Mouse (Mus musculus): ENCODE measurements around the gene Cdk14. TPM values are rescaled to one million over a fixed set of nuclear protein-coding genes. Genes with fewer than 3 reads are reported as not detected.
A peak's percentile ranks its signal among the peaks of the same experiment; 100 is the strongest.

Gene Cdk14
- total and polyA plus RNA-seq, 2 experiments from 2014 or later = 53.0 to 63.9 TPM

DNA sequence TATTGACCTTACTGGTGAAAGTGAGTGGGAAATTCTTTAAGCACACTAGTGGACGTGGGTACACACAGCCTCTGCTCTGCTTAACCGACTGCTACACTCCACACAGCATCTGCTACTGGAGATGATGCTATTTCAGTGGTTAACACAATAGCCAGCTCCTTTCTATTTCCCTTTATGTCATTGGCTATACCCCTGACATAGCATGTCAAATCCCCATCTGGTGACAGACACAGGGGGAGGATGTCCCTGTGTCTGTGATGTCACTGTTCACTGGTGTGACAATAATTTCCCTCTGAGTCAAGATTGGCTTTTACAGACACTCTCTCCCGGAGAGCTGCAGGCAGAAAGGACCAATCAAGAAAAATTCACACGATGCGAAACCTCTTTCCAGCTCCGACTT lies 485.6 kb downstream of the Cdk14 start:
- WGBS = 69% methylated on average over 6 of the region's 6 CpGs
- Histone ChIP-seq H3K9me3 (ENCODE audit: low read length) (no peaks in the 10 kb centered on the region), H3K36me3 (ENCODE audit: insufficient read depth, low read length) (no peaks in the 10 kb centered on the region), H3K4me1 (ENCODE audit: insufficient read depth, low read length) (no peaks in the 10 kb centered on the region), H3K4me2 (ENCODE audit: low read depth, low read length) (no peak overlapping the region), H3K9ac (replicated peaks; ENCODE audit: low read length) (no peak overlapping the region), H3K4me3 (ENCODE audit: low read length) (no peak overlapping the region), H3K27ac (no peak overlapping the region), H3K27me3 (ENCODE audit: insufficient read depth, low read length) (no peaks in the 10 kb centered on the region)
- ATAC-seq (peak; percentile 47; the same call in 1 of the 2 replicates), DNase-seq (ENCODE audit: low spot score) (no peak)
- TF ChIP-seq CTCF (IDR thresholded peaks at IDR 0.05; ENCODE audit: low read depth) = no peak

DNA sequence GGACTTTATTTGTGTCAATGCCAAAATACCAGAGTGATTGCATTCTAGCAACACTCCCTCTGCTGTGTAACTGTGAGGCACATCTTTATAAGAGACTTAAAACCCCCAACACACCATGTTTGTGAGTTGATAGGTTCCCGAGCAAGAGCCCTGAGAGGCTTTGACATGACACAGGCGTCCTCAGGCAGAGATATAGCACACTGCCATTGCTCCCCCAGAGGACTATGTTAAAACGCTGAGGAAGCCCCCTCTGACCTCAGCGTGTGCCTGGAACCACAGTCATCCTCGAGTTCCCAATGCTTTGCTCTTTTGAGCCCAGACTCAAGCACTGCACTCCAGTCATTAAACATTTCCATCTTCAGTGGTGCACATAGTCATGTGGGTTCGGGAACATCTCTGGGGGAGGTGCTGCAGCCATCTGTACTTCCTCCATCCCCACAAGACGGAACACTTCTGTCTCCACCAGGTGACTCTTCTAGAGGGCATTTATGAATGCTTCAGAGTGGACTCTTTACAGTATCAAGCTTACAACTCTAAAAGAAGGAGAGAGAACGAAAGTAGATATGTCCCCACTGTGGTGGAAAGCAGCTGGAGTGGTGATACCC lies 488.5 kb downstream of the Cdk14 start:
- no peak for TF ChIP-seq CTCF (IDR thresholded peaks at IDR 0.05; ENCODE audit: low read depth)
- H3K4me2 ChIP-seq (ENCODE audit: low read depth, low read length) = no peak overlapping the region
- H3K9me3 ChIP-seq (ENCODE audit: low read length) = no peaks in the 10 kb centered on the region
- WGBS = 81% methylated on average over 8 of the region's 8 CpGs
- no peaks in the 10 kb centered on the region for H3K36me3 ChIP-seq (ENCODE audit: insufficient read depth, low read length)
- H3K27me3 ChIP-seq (ENCODE audit: insufficient read depth, low read length) = no peaks in the 10 kb centered on the region
- H3K4me3 ChIP-seq (ENCODE audit: low read length) = no peak overlapping the region
- no peak for DNase-seq (ENCODE audit: low spot score)
- H3K4me1 ChIP-seq (ENCODE audit: insufficient read depth, low read length) = no peaks in the 10 kb centered on the region
- no peak overlapping the region for H3K27ac ChIP-seq
- no peak overlapping the region for H3K9ac ChIP-seq (replicated peaks; ENCODE audit: low read length)
- no peak for ATAC-seq

- no peak for TF ChIP-seq CTCF (IDR thresholded peaks at IDR 0.05; ENCODE audit: low read depth)
- no peak overlapping the region for H3K4me2 ChIP-seq (ENCODE audit: low read depth, low read length)
- H3K9ac ChIP-seq (replicated peaks; ENCODE audit: low read length) = no peak overlapping the region
- H3K4me1 ChIP-seq (ENCODE audit: insufficient read depth, low read length) = no peaks in the 10 kb centered on the region
- DNase-seq (ENCODE audit: low spot score) = no peak
- H3K4me3 ChIP-seq (ENCODE audit: low read length) = no peak overlapping the region
- H3K36me3 ChIP-seq (ENCODE audit: insufficient read depth, low read length) = no peaks in the 10 kb centered on the region
- no peaks in the 10 kb centered on the region for H3K27me3 ChIP-seq (ENCODE audit: insufficient read depth, low read length)
- no peak overlapping the region for H3K27ac ChIP-seq
- 42% methylated on average over 3 of the region's 3 CpGs for WGBS
- no peaks in the 10 kb centered on the region for H3K9me3 ChIP-seq (ENCODE audit: low read length)
- no peak for ATAC-seq
Observed at GRCm38 (mm10) chr5:4929628-4930027, 490.5 kb downstream of the Cdk14 start.

DNA sequence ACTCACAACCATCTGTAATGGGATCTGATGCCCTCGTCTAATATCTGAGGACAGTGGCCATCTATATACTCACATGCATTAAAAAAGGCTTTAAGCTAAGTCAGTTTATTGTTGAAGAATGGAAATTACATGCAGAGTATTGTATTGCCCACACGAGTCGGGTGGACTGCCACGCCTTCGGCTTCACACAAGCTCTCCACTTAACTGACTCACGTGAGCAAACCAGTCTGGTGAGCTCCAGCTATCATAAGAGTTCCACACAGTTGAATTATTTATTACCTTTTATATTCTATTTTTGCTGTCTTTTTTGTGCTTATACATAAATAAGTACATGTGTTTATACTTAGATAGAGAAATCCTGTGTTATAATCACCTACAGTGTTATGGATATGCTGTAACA lies 495.2 kb downstream of the Cdk14 start:
- 87% methylated on average over 6 of the region's 6 CpGs for WGBS
- no peak for ATAC-seq

DNA sequence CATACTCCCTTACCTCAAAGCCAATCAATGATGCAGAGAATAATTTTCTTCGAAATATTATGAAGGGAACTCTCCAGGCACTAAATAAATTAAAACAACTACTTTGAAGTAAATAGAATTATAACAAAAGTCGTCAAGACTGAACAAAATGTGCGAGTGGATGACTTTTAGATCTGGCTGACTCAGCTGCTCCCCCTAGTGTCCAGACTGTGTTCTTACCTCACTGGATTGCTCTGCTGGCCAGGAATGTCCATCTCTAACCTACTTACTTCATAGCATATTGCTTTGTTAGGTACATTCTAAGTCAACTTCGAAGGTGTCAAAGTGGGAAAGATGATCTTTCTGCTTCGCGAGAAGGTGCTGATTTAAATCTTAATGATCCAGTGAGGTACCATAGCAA lies 501.7 kb downstream of the Cdk14 start:
- H3K27ac ChIP-seq = no peak overlapping the region
- WGBS = 13% methylated on average over 6 of the region's 6 CpGs
- peak; percentile 95 for TF ChIP-seq CTCF (IDR thresholded peaks at IDR 0.05; ENCODE audit: low read depth)

More for the DNA sequence above, 495.2 kb downstream of the Cdk14 start:
- H3K9me3 ChIP-seq (ENCODE audit: low read length) = no peaks in the 10 kb centered on the region
- no peak overlapping the region for H3K9ac ChIP-seq (replicated peaks; ENCODE audit: low read length)
- TF ChIP-seq CTCF (IDR thresholded peaks at IDR 0.05; ENCODE audit: low read depth) = no peak
- no peak for DNase-seq (ENCODE audit: low spot score)
- no peak overlapping the region for H3K4me3 ChIP-seq (ENCODE audit: low read length)
- H3K4me1 ChIP-seq (ENCODE audit: insufficient read depth, low read length) = no peaks in the 10 kb centered on the region
- no peak overlapping the region for H3K27ac ChIP-seq
- H3K36me3 ChIP-seq (ENCODE audit: insufficient read depth, low read length) = no peaks in the 10 kb centered on the region
- no peak overlapping the region for H3K4me2 ChIP-seq (ENCODE audit: low read depth, low read length)
- H3K27me3 ChIP-seq (ENCODE audit: insufficient read depth, low read length) = no peaks in the 10 kb centered on the region

DNA sequence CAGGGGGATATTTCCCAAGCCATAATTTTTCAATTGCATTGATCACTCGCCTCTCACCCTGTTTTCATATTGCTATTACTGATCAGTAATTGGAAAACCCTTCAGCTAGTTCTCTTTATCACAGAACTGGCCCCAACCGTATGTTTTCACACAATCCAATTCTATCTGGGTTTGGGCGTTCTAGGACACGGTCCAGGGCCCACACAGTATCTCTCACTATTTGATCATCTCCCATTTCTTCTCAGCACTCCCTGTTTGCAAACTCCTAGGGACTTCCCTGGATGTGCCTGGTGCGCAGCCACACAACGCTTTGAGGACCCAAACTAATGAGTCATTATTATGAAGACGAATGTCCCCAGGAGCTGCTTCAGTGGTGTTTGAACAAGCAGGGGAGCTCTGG lies 502.4 kb downstream of the Cdk14 start:
- H3K4me3 ChIP-seq (ENCODE audit: low read length) = no peak overlapping the region
- no peak for TF ChIP-seq CTCF (IDR thresholded peaks at IDR 0.05; ENCODE audit: low read depth)
- 80% methylated on average over 7 of the region's 7 CpGs for WGBS
- no peaks in the 10 kb centered on the region for H3K9me3 ChIP-seq (ENCODE audit: low read length)
- H3K27me3 ChIP-seq (ENCODE audit: insufficient read depth, low read length) = no peaks in the 10 kb centered on the region
- no peak overlapping the region for H3K9ac ChIP-seq (replicated peaks; ENCODE audit: low read length)
- ATAC-seq (no peak), DNase-seq (ENCODE audit: low spot score) (no peak)
- H3K4me1 ChIP-seq (ENCODE audit: insufficient read depth, low read length) = no peaks in the 10 kb centered on the region; the same call in 1 of the 2 replicates
- no peaks in the 10 kb centered on the region for H3K36me3 ChIP-seq (ENCODE audit: insufficient read depth, low read length)
- H3K27ac ChIP-seq = no peak overlapping the region
- H3K4me2 ChIP-seq (ENCODE audit: low read depth, low read length) = no peak overlapping the region

More for the DNA sequence above, 501.7 kb downstream of the Cdk14 start:
- ATAC-seq (peak; percentile 68; the same call in 1 of the 2 replicates), DNase-seq (ENCODE audit: low spot score) (peak; percentile 85)
- H3K4me3 ChIP-seq (ENCODE audit: low read length) = no peak overlapping the region
- no peaks in the 10 kb centered on the region for H3K9me3 ChIP-seq (ENCODE audit: low read length)
- no peak overlapping the region for H3K9ac ChIP-seq (replicated peaks; ENCODE audit: low read length)
- no peaks in the 10 kb centered on the region for H3K36me3 ChIP-seq (ENCODE audit: insufficient read depth, low read length)
- H3K4me2 ChIP-seq (ENCODE audit: low read depth, low read length) = no peak overlapping the region
- H3K4me1 ChIP-seq (ENCODE audit: insufficient read depth, low read length) = no peaks in the 10 kb centered on the region; the same call in 1 of the 2 replicates
- H3K27me3 ChIP-seq (ENCODE audit: insufficient read depth, low read length) = no peaks in the 10 kb centered on the region

DNA sequence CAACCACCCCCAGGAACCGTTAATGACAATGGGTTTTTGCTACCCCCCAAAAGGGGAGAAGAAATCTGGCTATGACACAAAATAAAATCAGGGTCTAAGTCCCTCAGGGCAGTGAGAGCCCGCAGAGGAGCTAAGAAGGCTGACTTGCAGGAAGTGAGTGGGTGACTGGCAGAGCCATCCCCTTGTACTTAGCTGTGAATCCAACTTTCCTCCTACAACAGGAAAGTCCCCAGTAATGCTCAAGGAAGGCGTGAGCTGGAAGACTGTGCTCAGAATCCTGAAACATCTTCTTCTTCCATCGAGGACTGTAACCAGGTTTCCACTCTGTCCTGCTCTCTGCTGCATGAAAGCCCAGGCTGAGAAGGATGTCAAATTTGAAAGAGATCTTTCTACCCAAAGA lies 502.8 kb downstream of the Cdk14 start:
- Histone ChIP-seq H3K9me3 (ENCODE audit: low read length) (no peaks in the 10 kb centered on the region), H3K4me2 (ENCODE audit: low read depth, low read length) (no peak overlapping the region), H3K36me3 (ENCODE audit: insufficient read depth, low read length) (no peaks in the 10 kb centered on the region), H3K27me3 (ENCODE audit: insufficient read depth, low read length) (no peaks in the 10 kb centered on the region), H3K4me3 (ENCODE audit: low read length) (no peak overlapping the region), H3K4me1 (ENCODE audit: insufficient read depth, low read length) (no peaks in the 10 kb centered on the region; the same call in 1 of the 2 replicates), H3K27ac (no peak overlapping the region), H3K9ac (replicated peaks; ENCODE audit: low read length) (no peak overlapping the region)
- ATAC-seq (no peak), DNase-seq (ENCODE audit: low spot score) (no peak)
- TF ChIP-seq CTCF (IDR thresholded peaks at IDR 0.05; ENCODE audit: low read depth) = no peak
- 60% methylated on average over 4 of the region's 4 CpGs for WGBS
